Mouse (Mus musculus) myocyte (in vitro differentiated cells): Measurements from ENCODE around the gene Proz. TPM values are rescaled to one million over a fixed set of nuclear protein-coding genes. Genes with fewer than 3 reads are reported as not detected.

Experiments used
- H3K27me3 ChIP-seq: one replicate; pipeline ENCODE4 v1.6.1; 2011; ENCODE audit not compliant: control insufficient read depth, insufficient read depth, insufficient read length
- H3K36me3 ChIP-seq: one replicate; pipeline ENCODE4 v1.6.1; 2011; ENCODE audit not compliant: control insufficient read depth, insufficient read depth
- H3K4me2 ChIP-seq: one replicate; pipeline ENCODE4 v1.6.1; 2011; ENCODE audit warnings: low read depth, control low read depth
- H3K4me3 ChIP-seq: one replicate; pipeline ENCODE4 v1.5.1; 2011; ENCODE audit warnings: mild to moderate bottlenecking, control low read depth, moderate library complexity
- H3K79me2 ChIP-seq: one replicate; pipeline ENCODE4 v1.6.1; 2011; ENCODE audit not compliant: control insufficient read depth, insufficient read depth
- H3ac ChIP-seq: one replicate; pipeline ENCODE4 v1.6.1; 2011; ENCODE audit not compliant: control insufficient read depth, insufficient read length
- CEBPB ChIP-seq: IDR thresholded peaks from 2 replicates; pipeline ENCODE4 v1.6.1; 2011; ENCODE audit warnings: mild to moderate bottlenecking, moderate library complexity; ENCODE audit not compliant: poor library complexity, insufficient read depth, severe bottlenecking
- E2F4 ChIP-seq: IDR thresholded peaks from one replicate; pipeline ENCODE4 v1.6.1; 2011; ENCODE audit warnings: mild to moderate bottlenecking, control low read depth, moderate library complexity; ENCODE audit not compliant: insufficient read depth
- MAX ChIP-seq: IDR thresholded peaks from one replicate; pipeline ENCODE4 v1.6.1; 2011; ENCODE audit warnings: low read depth, mild to moderate bottlenecking, control low read depth
- MYOD1 ChIP-seq, 3 experiments: IDR thresholded peaks; one replicate each; pipeline ENCODE4 v1.6.1; 2011; ENCODE audit warnings: control low read depth in 2 of 3, low read depth in 2 of 3, mild to moderate bottlenecking in 2 of 3, moderate library complexity in 1 of 3; ENCODE audit not compliant: insufficient read length in 2 of 3, control insufficient read depth in 1 of 3
- MYOG ChIP-seq, 3 experiments: IDR thresholded peaks; one replicate each; pipeline ENCODE4 v1.6.1; 2011; ENCODE audit warnings: control low read depth in 2 of 3, low read depth in 2 of 3, mild to moderate bottlenecking in 2 of 3; ENCODE audit not compliant: insufficient read length in 2 of 3, control insufficient read depth in 1 of 3, insufficient read depth in 1 of 3
- POLR2A ChIP-seq: IDR thresholded peaks from one replicate; pipeline ENCODE4 v1.6.1; 2011; ENCODE audit warnings: low read depth, mild to moderate bottlenecking, control low read depth, moderate library complexity; ENCODE audit not compliant: insufficient read length
- POLR2AphosphoS2 ChIP-seq: IDR thresholded peaks from one replicate; pipeline ENCODE4 v1.6.1; 2011; ENCODE audit warnings: low read depth, control low read depth; ENCODE audit not compliant: insufficient read length
- REST ChIP-seq: IDR thresholded peaks from one replicate; pipeline ENCODE4 v1.6.1; 2011; ENCODE audit warnings: mild to moderate bottlenecking, control low read depth, moderate library complexity; ENCODE audit not compliant: insufficient read depth, insufficient read length
- SRF ChIP-seq: IDR thresholded peaks from one replicate; pipeline ENCODE4 v1.6.1; 2011; ENCODE audit warnings: low read depth; ENCODE audit not compliant: control insufficient read depth, insufficient read length
- TCF12 ChIP-seq: IDR thresholded peaks from one replicate; pipeline ENCODE4 v1.6.1; 2011; ENCODE audit warnings: mild to moderate bottlenecking, control low read depth; ENCODE audit not compliant: poor library complexity, insufficient read depth, severe bottlenecking
- TCF3 ChIP-seq: IDR thresholded peaks from one replicate; pipeline ENCODE4 v1.6.1; 2011; ENCODE audit warnings: low read depth, control low read depth; ENCODE audit not compliant: insufficient read length
- USF1 ChIP-seq: IDR thresholded peaks from one replicate; pipeline ENCODE4 v1.6.1; 2011; ENCODE audit warnings: low read depth, mild to moderate bottlenecking, control low read depth, moderate library complexity
- polyA plus RNA-seq: library from polyadenylated mRNA; unstranded; fragments of >200 nt; fragmentation: generic; extraction: Trizol; gene quantifications from one replicate; pipeline ENCODE4 v1.2.1, GENCODE M21; 2012; ENCODE audit warnings: missing spikeins

Proz gene
- 0.55 TPM for polyA plus RNA-seq

DNA sequence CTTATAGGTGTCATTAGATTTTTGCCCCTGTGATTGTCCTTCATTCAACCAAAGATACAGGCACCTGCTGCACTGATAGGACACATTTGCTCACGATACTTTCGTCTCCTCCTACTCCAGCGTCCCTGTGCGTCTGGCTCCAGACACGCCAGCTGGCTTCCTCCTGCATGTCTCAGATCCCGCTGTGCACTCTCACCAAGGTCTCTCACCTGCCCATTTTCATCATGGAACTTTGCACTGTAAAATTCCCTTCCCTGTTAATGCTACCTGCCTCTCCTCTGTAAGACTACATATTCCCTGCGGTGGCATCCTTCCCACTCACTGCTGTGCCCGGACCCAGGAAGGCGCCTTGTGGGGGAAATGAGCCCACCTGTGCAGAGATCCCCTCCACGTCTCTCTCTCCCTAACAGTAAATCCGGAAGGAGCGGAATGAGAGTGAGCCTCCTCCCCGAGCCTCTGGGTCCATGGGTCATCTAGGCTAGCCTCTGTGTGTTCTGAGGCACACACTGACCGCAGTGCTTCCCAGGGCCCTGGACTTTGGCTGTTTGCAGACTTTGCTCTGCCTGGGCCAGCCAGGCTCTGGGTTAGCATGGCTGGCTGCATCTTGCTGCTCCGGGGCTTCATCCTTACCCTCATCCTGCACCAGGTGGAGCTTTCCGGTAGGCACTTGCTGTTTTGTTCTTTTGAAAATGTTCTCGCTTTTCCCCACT, at the start of gene Proz:
Gene Proz (plus strand): TSS at position 474 of the 710 bp plus-strand sequence.
- Histone ChIP-seq H3K27me3 (peaks cover 56% of the 10 kb centered on the region), H3K36me3 (no peaks in the 10 kb centered on the region), H3K4me2 (no peak within 1 kb of the TSS), H3K4me3 (no peak within 1 kb of the TSS), H3K79me2 (no peaks in the 10 kb centered on the region), H3ac (no peak within 1 kb of the TSS)
- TF ChIP-seq POLR2A (no peak), MYOD1 (IDR thresholded peaks at IDR 0.05; ENCODE audit: control insufficient read depth in 1 of 3, insufficient read length in 2 of 3, low read depth in 2 of 3) (no peak), TCF12 (no peak), REST (no peak), USF1 (no peak)

DNA sequence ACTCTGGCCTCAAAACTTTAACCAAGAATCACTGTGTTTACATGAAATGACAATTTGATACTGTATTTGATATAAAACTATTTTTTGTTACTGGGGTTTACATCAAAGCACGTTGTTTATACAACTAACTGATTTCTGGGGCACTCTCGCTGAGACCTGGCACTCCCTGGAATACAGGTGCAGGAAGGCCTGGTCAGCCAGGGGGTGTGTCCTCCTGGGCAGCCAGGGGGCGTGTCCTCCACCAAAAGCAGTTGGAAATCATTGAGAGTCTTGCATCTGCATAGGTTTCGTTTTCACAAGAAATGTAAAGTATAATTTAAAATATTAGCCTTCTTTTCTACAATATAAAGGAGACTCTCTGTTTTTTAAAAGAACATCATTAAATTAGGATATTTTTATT, 41.2 kb upstream of the Proz start:
- no peak overlapping the region for H3K4me3 ChIP-seq
- TF ChIP-seq TCF12 = no peak
- no peak for TF ChIP-seq SRF
- TF ChIP-seq CEBPB = no peak
- no peak for TF ChIP-seq TCF3
- TF ChIP-seq MYOG (IDR thresholded peaks at IDR 0.05; ENCODE audit: control insufficient read depth in 1 of 3, insufficient read depth in 1 of 3, insufficient read length in 2 of 3, low read depth in 2 of 3) = no peak
- no peak for TF ChIP-seq MAX
- TF ChIP-seq USF1 = no peak
- no peak for TF ChIP-seq POLR2A
- no peak for TF ChIP-seq POLR2AphosphoS2
- no peak for TF ChIP-seq REST
- no peaks in the 10 kb centered on the region for H3K79me2 ChIP-seq
- H3ac ChIP-seq = no peak overlapping the region
- no peak overlapping the region for H3K4me2 ChIP-seq
- H3K36me3 ChIP-seq = no peaks in the 10 kb centered on the region
- peaks cover 33% of the 10 kb centered on the region for H3K27me3 ChIP-seq

DNA sequence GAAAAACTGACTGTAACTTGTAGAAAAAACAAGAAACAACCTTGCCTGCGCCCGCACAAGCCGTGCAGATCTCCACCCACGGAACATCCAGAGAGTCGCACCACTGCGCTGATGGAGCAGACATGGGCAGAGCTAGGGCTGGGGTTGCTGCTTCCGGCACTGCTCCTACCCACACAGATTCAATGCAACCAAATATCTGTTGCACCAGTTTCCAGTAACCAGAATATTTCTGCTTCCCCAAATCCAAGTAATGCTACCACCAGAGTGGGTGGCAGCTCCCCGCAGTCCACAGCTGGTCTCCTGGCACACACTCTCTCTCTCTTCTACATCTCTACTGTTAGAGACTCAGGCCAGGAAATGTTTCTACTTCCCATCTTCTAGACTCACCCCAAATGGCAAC, 38.9 kb upstream of the Proz start:
- Histone ChIP-seq H3K4me2 (no peak overlapping the region), H3K27me3 (peaks cover 41% of the 10 kb centered on the region), H3ac (no peak overlapping the region), H3K4me3 (no peak overlapping the region), H3K36me3 (no peaks in the 10 kb centered on the region), H3K79me2 (no peaks in the 10 kb centered on the region)
- TF ChIP-seq MYOG (IDR thresholded peaks at IDR 0.05; ENCODE audit: control insufficient read depth in 1 of 3, insufficient read depth in 1 of 3, insufficient read length in 2 of 3, low read depth in 2 of 3) = no peak
- TF ChIP-seq TCF3 = no peak
- TF ChIP-seq MAX = no peak

DNA sequence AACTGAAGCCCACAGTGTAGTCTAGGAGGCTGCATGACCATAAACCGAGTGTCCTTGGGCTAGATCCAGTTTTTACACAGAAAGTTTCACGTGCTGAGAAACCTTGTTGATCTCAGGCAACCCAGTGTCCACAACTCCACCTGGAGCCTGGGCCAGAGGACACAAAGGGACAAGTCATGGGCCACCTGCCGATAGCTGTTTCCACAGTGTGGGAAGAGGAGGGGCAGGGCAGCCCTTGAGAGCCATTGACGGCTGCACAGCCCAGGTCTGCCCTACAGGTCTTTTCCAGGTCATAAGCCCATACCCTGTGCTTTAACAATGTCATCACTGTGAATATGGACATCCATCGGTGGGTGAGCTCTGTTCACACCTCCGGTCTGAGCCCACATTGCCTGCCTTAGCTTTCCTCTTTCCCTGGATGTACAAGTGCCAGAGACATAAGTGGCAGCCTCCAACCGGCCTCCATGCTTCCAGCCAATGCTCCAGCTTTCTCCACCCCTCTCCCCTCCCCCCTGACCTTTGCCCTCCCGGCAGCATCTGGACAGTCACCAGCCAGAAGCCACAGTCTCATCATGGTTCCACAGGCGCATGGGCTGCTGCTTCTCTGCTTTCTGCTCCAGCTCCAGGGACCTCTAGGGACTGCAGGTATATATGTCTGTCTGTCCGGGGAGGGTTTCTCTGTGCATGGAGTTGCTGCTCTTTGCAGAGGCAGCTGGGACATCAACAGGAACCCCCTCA, 35.1 kb upstream of the Proz start, which contains the start of gene F7:
Gene F7 (plus strand): TSS at position 548 of the 738 bp plus-strand sequence.
- Histone ChIP-seq H3K36me3 (no peaks in the 10 kb centered on the region), H3K4me2 (no peak within 1 kb of the TSS), H3K27me3 (peaks cover 22% of the 10 kb centered on the region), H3K79me2 (no peaks in the 10 kb centered on the region), H3K4me3 (no peak within 1 kb of the TSS), H3ac (no peak within 1 kb of the TSS)
- TF ChIP-seq TCF3 (no peak), REST (no peak), USF1 (no peak), MAX (no peak), SRF (no peak)

DNA sequence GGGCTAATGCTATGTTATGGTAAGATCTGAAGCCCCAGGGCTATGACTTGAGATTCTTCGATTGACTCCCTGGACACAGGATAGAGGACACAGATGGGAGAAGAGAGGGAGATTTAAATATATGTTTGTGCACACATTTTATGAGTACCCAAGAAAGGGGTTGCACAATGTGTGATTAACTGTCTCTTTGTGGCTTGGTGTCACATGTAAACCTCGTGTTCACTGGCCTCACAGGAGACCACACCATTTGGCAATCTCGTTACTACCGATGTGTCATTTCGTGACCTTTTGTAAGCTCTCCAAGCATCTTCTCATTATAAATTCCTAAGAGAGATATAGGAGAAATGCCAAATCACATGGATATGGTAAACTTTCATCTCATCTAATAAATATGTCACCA, 33.1 kb upstream of the Proz start:
- Histone ChIP-seq H3K4me3 (no peak overlapping the region), H3K36me3 (no peaks in the 10 kb centered on the region), H3ac (no peak overlapping the region), H3K79me2 (no peaks in the 10 kb centered on the region), H3K4me2 (no peak overlapping the region), H3K27me3 (peaks cover 33% of the 10 kb centered on the region)
- TF ChIP-seq TCF3 = no peak
- no peak for TF ChIP-seq POLR2A
- no peak for TF ChIP-seq E2F4
- no peak for TF ChIP-seq REST
- no peak for TF ChIP-seq MAX
- no peak for TF ChIP-seq CEBPB
- TF ChIP-seq MYOD1 (IDR thresholded peaks at IDR 0.05; ENCODE audit: control insufficient read depth in 1 of 3, insufficient read length in 2 of 3, low read depth in 2 of 3) = no peak
- TF ChIP-seq MYOG (IDR thresholded peaks at IDR 0.05; ENCODE audit: control insufficient read depth in 1 of 3, insufficient read depth in 1 of 3, insufficient read length in 2 of 3, low read depth in 2 of 3) = no peak
- no peak for TF ChIP-seq POLR2AphosphoS2
- TF ChIP-seq TCF12 = no peak
- TF ChIP-seq USF1 = no peak
